Mouse (Mus musculus) ES-E14 (cell line): Measurements from ENCODE around the gene Kcnj12. TPM values are rescaled to one million over a fixed set of nuclear protein-coding genes. Genes with fewer than 3 reads are reported as not detected.

ENCODE experiments used
- DNase-seq: peaks from one replicate; pipeline ENCODE4 v3.0.0-alpha.2; 2013; ENCODE audit warnings: low read depth, low spot score
- H3K27ac ChIP-seq: 2 replicates; pipeline ENCODE4 v1.5.1; 2012; ENCODE audit warnings: low read depth, mild to moderate bottlenecking, low read length, moderate library complexity, mixed read lengths; ENCODE audit not compliant: poor library complexity, insufficient read depth, severe bottlenecking
- H3K36me3 ChIP-seq: 2 replicates; pipeline ENCODE4 v1.6.1; 2012; ENCODE audit warnings: mild to moderate bottlenecking, low read length, moderate library complexity, mixed read lengths; ENCODE audit not compliant: control insufficient read depth, poor library complexity, insufficient read depth, severe bottlenecking
- H3K4me1 ChIP-seq, 2 experiments: fragments of 150-350 bp in 1 of 2; sonication (generic) in 1 of 2; 2 replicates each; pipeline ENCODE4 v1.6.1; 2012; ENCODE audit warnings: low read length in 2 of 2, mild to moderate bottlenecking in 1 of 2, mixed read lengths in 1 of 2; ENCODE audit not compliant: control insufficient read depth in 2 of 2, insufficient read depth in 2 of 2, poor library complexity in 1 of 2
- H3K4me3 ChIP-seq, 2 experiments: fragments of 150-350 bp in 1 of 2; sonication (generic) in 1 of 2; 2 replicates each; pipeline ENCODE4 v1.5.1; 2012; ENCODE audit warnings: low read length in 2 of 2, low read depth in 1 of 2, mild to moderate bottlenecking in 1 of 2, mixed read lengths in 1 of 2; ENCODE audit not compliant: insufficient read depth in 1 of 2, poor library complexity in 1 of 2, severe bottlenecking in 1 of 2
- H3K9ac ChIP-seq: 2 replicates; pipeline ENCODE4 v1.6.1; 2012; ENCODE audit warnings: low read depth, mild to moderate bottlenecking, low read length, mixed read lengths; ENCODE audit not compliant: poor library complexity, insufficient read depth, severe bottlenecking
- H3K9me3 ChIP-seq: fragments of 150-350 bp; sonication (generic); 2 replicates; pipeline ENCODE4 v1.6.1; 2012; ENCODE audit warnings: low read depth, mild to moderate bottlenecking, low read length; ENCODE audit not compliant: control insufficient read depth, insufficient read depth
- CHD2 ChIP-seq: IDR thresholded peaks from 2 replicates; pipeline ENCODE4 v1.6.1; 2014; ENCODE audit warnings: mild to moderate bottlenecking, low read depth, low read length, inconsistent platforms
- HCFC1 ChIP-seq: IDR thresholded peaks from 2 replicates; pipeline ENCODE4 v1.6.1; 2012; ENCODE audit warnings: low read length, inconsistent platforms, borderline replicate concordance; ENCODE audit not compliant: insufficient read depth
- MAFK ChIP-seq: IDR thresholded peaks from 2 replicates; pipeline ENCODE4 v1.6.1; 2014; ENCODE audit warnings: mild to moderate bottlenecking, low read depth, low read length, inconsistent platforms; ENCODE audit not compliant: insufficient read depth
- ZC3H11A ChIP-seq: IDR thresholded peaks from 2 replicates; pipeline ENCODE4 v1.6.1; 2012; ENCODE audit warnings: low read depth, mild to moderate bottlenecking, inconsistent platforms, low read length, borderline replicate concordance
- ZNF384 ChIP-seq: IDR thresholded peaks from 2 replicates; pipeline ENCODE4 v1.6.1; 2012; ENCODE audit warnings: low read depth, low read length, inconsistent platforms
- in situ Hi-C, 2 experiments: fragments of 600-800 bp; cut with MboI; formaldehyde crosslinking; loops; one replicate each; pipeline ENCODE4 v1.15.1; 2025; ENCODE audit warnings: low sequenced_read_pairs in 2 of 2, inconsistent platforms in 1 of 2; ENCODE audit not compliant: unreplicated experiment in 2 of 2
- total RNA-seq: library from RNA; depleted of rRNA; stranded (reverse); fragments of 300-350 nt; gene quantifications from 2 replicates; pipeline ENCODE4 v1.2.3, GENCODE M21; 2012

The Kcnj12 gene
- total RNA-seq, 1 experiment = 4.0 TPM

- no peak overlapping the region for H3K9ac ChIP-seq
- H3K36me3 ChIP-seq = no peaks in the 10 kb centered on the region
- H3K4me3 ChIP-seq = no peak overlapping the region
- in situ Hi-C loops = no loop called here
- no peak for TF ChIP-seq ZNF384
- TF ChIP-seq HCFC1 = no peak
- no peak for TF ChIP-seq CHD2
- TF ChIP-seq ZC3H11A = no peak
- TF ChIP-seq MAFK = no peak
- H3K27ac ChIP-seq = no peak overlapping the region
- DNase-seq = no peak
- H3K9me3 ChIP-seq = no peaks in the 10 kb centered on the region
- H3K4me1 ChIP-seq = no peaks in the 10 kb centered on the region
Measured at GRCm38 (mm10) chr11:61047441-61047840, 25.1 kb downstream of the Kcnj12 start.

- Histone ChIP-seq H3K4me1 (no peaks in the 10 kb centered on the region), H3K9me3 (no peaks in the 10 kb centered on the region), H3K4me3 (no peak overlapping the region), H3K27ac (no peak overlapping the region), H3K36me3 (no peaks in the 10 kb centered on the region), H3K9ac (no peak overlapping the region)
- TF ChIP-seq ZC3H11A (no peak), ZNF384 (no peak), MAFK (no peak), HCFC1 (no peak), CHD2 (no peak)
- in situ Hi-C loops = no loop called here
- DNase-seq = no peak
Measured at GRCm38 (mm10) chr11:61051151-61051550, 28.8 kb downstream of the Kcnj12 start.

GRCm38 (mm10) chr11:61056871-61057270 lies 34.5 kb downstream of the Kcnj12 start:
- DNase-seq = no peak
- H3K9me3 ChIP-seq = no peaks in the 10 kb centered on the region
- H3K4me3 ChIP-seq = no peak overlapping the region
- H3K27ac ChIP-seq = no peak overlapping the region
- in situ Hi-C loops = no loop called here
- TF ChIP-seq HCFC1 (no peak), MAFK (no peak)
- no peaks in the 10 kb centered on the region for H3K36me3 ChIP-seq
- H3K4me1 ChIP-seq = no peaks in the 10 kb centered on the region
- H3K9ac ChIP-seq = no peak overlapping the region

- Histone ChIP-seq H3K27ac (no peak overlapping the region), H3K9ac (no peak overlapping the region), H3K4me3 (no peak overlapping the region), H3K36me3 (no peaks in the 10 kb centered on the region), H3K4me1 (no peaks in the 10 kb centered on the region; a peak in 1 of 4 replicates), H3K9me3 (no peaks in the 10 kb centered on the region)
- TF ChIP-seq HCFC1 = no peak
- no peak for TF ChIP-seq MAFK
- in situ Hi-C loops = no loop called here
- DNase-seq = no peak
Measured at GRCm38 (mm10) chr11:61059691-61060457, 37.5 kb downstream of the Kcnj12 start.

- DNase-seq = no peak
- Histone ChIP-seq H3K9ac (no peak overlapping the region), H3K4me1 (no peaks in the 10 kb centered on the region; a peak in 1 of 4 replicates), H3K9me3 (no peaks in the 10 kb centered on the region), H3K27ac (no peak overlapping the region), H3K36me3 (no peaks in the 10 kb centered on the region), H3K4me3 (no peak overlapping the region)
- TF ChIP-seq HCFC1 = no peak
- no peak for TF ChIP-seq MAFK
- no peak for TF ChIP-seq CHD2
- TF ChIP-seq ZNF384 = no peak
- no peak for TF ChIP-seq ZC3H11A
- in situ Hi-C loops = no loop called here
Measured at GRCm38 (mm10) chr11:61060634-61061033, 38.3 kb downstream of the Kcnj12 start.
